Mouse (Mus musculus): ENCODE measurements around the gene Krtap5-2. TPM values are rescaled to one million over a fixed set of nuclear protein-coding genes. Genes with fewer than 3 reads are reported as not detected.

Krtap5-2 gene
- polyA plus RNA-seq (2017; shearing (Covaris generic)): not detected

GRCm38 (mm10) chr7:142175905-142176304, at the start of gene Krtap5-2:
Gene Krtap5-2 (minus strand): TSS chr7:142176005.

GRCm38 (mm10) chr7:142211559-142211958, 35.8 kb upstream of the Krtap5-2 start, which contains the start of gene Gm7579:
Gene Gm7579 (plus strand): TSS chr7:142211859.

GRCm38 (mm10) chr7:142201064-142201463, 25.3 kb upstream of the Krtap5-2 start, which contains the start of gene Krtap5-3:
Gene Krtap5-3 (plus strand): TSS chr7:142201364.

GRCm38 (mm10) chr7:142190289-142190688, 14.5 kb upstream of the Krtap5-2 start, which contains the start of gene Gm10153:
Gene Gm10153 (minus strand): TSS chr7:142190389.

GRCm38 (mm10) chr7:142165639-142166038, 10.2 kb downstream of the Krtap5-2 start, which contains the start of gene Gm4553:
Gene Gm4553 (minus strand): TSS chr7:142165739.

GRCm38 (mm10) chr7:142157013-142157412, 18.8 kb downstream of the Krtap5-2 start, which contains the start of gene Gm29735:
Gene Gm29735 (minus strand): TSS chr7:142157113.

GRCm38 (mm10) chr7:142144507-142144906, 31.3 kb downstream of the Krtap5-2 start, which contains the start of gene Gm45337:
Gene Gm45337 (minus strand): TSS chr7:142144607.

GRCm38 (mm10) chr7:142135934-142136333, 39.9 kb downstream of the Krtap5-2 start, which contains the start of gene Gm39115:
Gene Gm39115 (minus strand): TSS chr7:142136034.

Other genes starting within 250 kb of the Krtap5-2 start
- under 1 TPM; 0.65 to 0.83 TPM for gene Brsk2, start 226.3 kb downstream of the Krtap5-2 start, polyA plus RNA-seq (2017; shearing (Covaris generic))
- 10 to 100 TPM; 68.2 to 68.5 TPM for gene Mob2, start 114.9 kb downstream of the Krtap5-2 start, polyA plus RNA-seq (2017; shearing (Covaris generic))
- gene Dusp8, start 80.2 kb downstream of the Krtap5-2 start, polyA plus RNA-seq (2017; shearing (Covaris generic)): 1 to 10 TPM in 1 of 2 experiments, under 1 TPM in 1; 0.05 to 1.3 TPM
- under 1 TPM in 1 of 2 experiments, not detected in 1; 0.95 TPM for gene Gm45618, start 55.3 kb downstream of the Krtap5-2 start, polyA plus RNA-seq (2017; shearing (Covaris generic))
- gene Gm39115, start 40.0 kb downstream of the Krtap5-2 start, polyA plus RNA-seq (2017; shearing (Covaris generic)): not detected
- not detected for gene Gm45337, start 31.4 kb downstream of the Krtap5-2 start, polyA plus RNA-seq (2017; shearing (Covaris generic))
- gene Gm29735, start 18.9 kb downstream of the Krtap5-2 start, polyA plus RNA-seq (2017; shearing (Covaris generic)): not detected
- not detected for gene Gm4553, start 10.3 kb downstream of the Krtap5-2 start, polyA plus RNA-seq (2017; shearing (Covaris generic))
- not detected for gene Gm10153, start 14.4 kb upstream of the Krtap5-2 start, polyA plus RNA-seq (2017; shearing (Covaris generic))
- not detected for gene Krtap5-3, start 25.4 kb upstream of the Krtap5-2 start, polyA plus RNA-seq (2017; shearing (Covaris generic))
- gene Gm7579, start 35.9 kb upstream of the Krtap5-2 start, polyA plus RNA-seq (2017; shearing (Covaris generic)): not detected
- not detected for gene Krtap5-5, start 54.0 kb upstream of the Krtap5-2 start, polyA plus RNA-seq (2017; shearing (Covaris generic))
- not detected for gene Gm40460, start 65.1 kb upstream of the Krtap5-2 start, polyA plus RNA-seq (2017; shearing (Covaris generic))
- 1 to 10 TPM in 1 of 2 experiments, not detected in 1; 2.0 TPM for gene Gm2431, start 82.3 kb upstream of the Krtap5-2 start, polyA plus RNA-seq (2017; shearing (Covaris generic))
- not detected for gene Gm4559, start 98.4 kb upstream of the Krtap5-2 start, polyA plus RNA-seq (2017; shearing (Covaris generic))
- gene Krtap5-1, start 121.1 kb upstream of the Krtap5-2 start, polyA plus RNA-seq (2017; shearing (Covaris generic)): not detected
- gene Krtap5-4, start 127.5 kb upstream of the Krtap5-2 start, polyA plus RNA-seq (2017; shearing (Covaris generic)): under 1 TPM in 1 of 2 experiments, not detected in 1; 0.17 TPM
- 10 to 100 TPM in 1 of 2 experiments, 1 to 10 TPM in 1; 3.2 to 41.0 TPM for gene Ifitm10, start 197.7 kb upstream of the Krtap5-2 start, polyA plus RNA-seq (2017; shearing (Covaris generic))
- gene Gm49369, start 206.7 kb upstream of the Krtap5-2 start, polyA plus RNA-seq (2017; shearing (Covaris generic)): 1 to 10 TPM; 2.4 to 9.3 TPM
- gene Ctsd, start 212.0 kb upstream of the Krtap5-2 start, polyA plus RNA-seq (2017; shearing (Covaris generic)): 100 to 1,000 TPM; 384 to 590 TPM